Mouse (Mus musculus) midbrain, embryonic 12.5 days (tissue): ENCODE measurements around the gene Pofut2. TPM values are rescaled to one million over a fixed set of nuclear protein-coding genes. Genes with fewer than 3 reads are reported as not detected.

Source experiments
- ATAC-seq: fragments of 200-750 bp; cut with Nextera tagmentation; 2 replicates; pipeline ENCODE4 v1.8.0; 2017; ENCODE audit warnings: low read depth, moderate TSS enrichment, moderate library complexity; ENCODE audit not compliant: low FRiP score
- H3K27ac ChIP-seq: fragments of 300-500 bp; sonication (generic); replicated peaks from 2 replicates; pipeline ENCODE4 v1.5.1; 2016; ENCODE audit warnings: mild to moderate bottlenecking
- H3K27me3 ChIP-seq: fragments of 300-500 bp; sonication (generic); 2 replicates; pipeline ENCODE4 v1.6.1; 2016; ENCODE audit warnings: mild to moderate bottlenecking
- H3K36me3 ChIP-seq: fragments of 300-500 bp; sonication (generic); 2 replicates; pipeline ENCODE4 v1.6.1; 2016
- H3K4me1 ChIP-seq: fragments of 300-500 bp; sonication (generic); 2 replicates; pipeline ENCODE4 v1.6.1; 2016
- H3K4me2 ChIP-seq: fragments of 300-500 bp; sonication (generic); replicated peaks from 2 replicates; pipeline ENCODE4 v1.6.1; 2016; ENCODE audit warnings: mild to moderate bottlenecking, moderate library complexity
- H3K4me3 ChIP-seq: fragments of 300-500 bp; sonication (generic); 2 replicates; pipeline ENCODE4 v1.5.1; 2016; ENCODE audit warnings: mild to moderate bottlenecking
- H3K9ac ChIP-seq: fragments of 300-500 bp; sonication (generic); replicated peaks from 2 replicates; pipeline ENCODE4 v1.6.1; 2016; ENCODE audit warnings: mild to moderate bottlenecking, moderate library complexity
- H3K9me3 ChIP-seq: fragments of 300-500 bp; sonication (generic); 2 replicates; pipeline ENCODE4 v1.6.1; 2016; ENCODE audit warnings: mild to moderate bottlenecking
- whole genome bisulfite sequencing: fragments of 180-500 bp; shearing (Covaris S2); methylation state at CpG from one replicate; pipeline ENCODE4 v1.1.7; 2016; 5-methylcytosine and 5-hydroxymethylcytosine counted together
- polyA plus RNA-seq: library from polyadenylated mRNA; unstranded; fragments of >200 nt; fragmentation: Nextera tagmentation; extraction: Ambion mirVana; gene quantifications from 2 replicates; pipeline ENCODE4 v1.2.1, GENCODE M21; 2016

Gene Pofut2
- polyA plus RNA-seq, 1 experiment from 2014 or later: 80.7 TPM

DNA sequence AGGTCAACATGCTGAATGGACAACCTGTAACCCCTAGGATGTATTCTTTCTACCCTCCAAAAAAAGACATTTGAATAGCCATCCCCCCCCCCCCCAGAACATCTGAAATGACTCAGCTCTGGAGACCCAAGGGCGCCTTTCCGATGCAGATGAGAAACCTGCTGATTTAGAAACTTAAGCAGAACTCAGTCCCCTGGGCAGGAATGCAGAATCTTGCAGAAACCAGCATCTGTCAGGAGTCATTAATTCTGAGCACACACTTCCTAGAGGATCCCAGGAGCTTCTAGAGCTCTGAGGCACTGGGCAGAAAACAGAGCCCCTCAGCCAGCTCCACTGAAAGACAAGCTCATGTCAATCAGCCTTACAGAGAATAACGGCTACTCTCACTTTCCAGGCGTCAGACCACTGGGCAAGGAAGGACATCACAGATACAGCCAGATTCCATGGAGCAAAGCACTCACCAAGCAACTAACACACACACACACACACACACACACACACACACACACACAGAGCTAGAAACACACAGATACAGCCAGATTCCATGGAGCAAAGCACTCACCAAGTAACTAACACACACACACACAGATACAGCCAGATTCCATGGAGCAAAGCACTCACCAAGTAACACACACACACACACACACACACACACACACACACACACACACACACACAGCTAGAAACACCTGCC lies 46.0 kb downstream of the Pofut2 start:
- peak overlapping the region; percentile 62 for H3K27ac ChIP-seq

DNA sequence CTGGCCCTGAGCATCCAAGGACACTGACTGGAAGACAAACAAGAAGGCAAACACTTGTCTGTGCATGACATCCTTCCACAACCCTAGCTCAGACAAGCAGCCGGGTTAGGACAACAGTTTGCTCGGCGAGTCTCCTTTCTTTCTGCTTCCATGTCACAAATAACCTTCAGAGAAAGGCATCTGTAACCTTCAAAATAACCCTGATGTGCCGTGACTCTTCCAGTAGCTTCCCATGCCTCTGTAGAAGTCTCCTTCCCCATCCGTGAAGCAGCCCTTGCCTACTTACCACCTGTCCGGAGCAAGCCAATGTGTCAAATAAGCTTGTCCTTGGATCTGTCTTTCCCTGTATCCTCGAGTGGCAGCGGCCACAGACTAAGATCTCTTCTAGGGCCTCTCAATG lies 46.7 kb downstream of the Pofut2 start:
- no peak overlapping the region for H3K9ac ChIP-seq
- H3K4me3 ChIP-seq: no peak overlapping the region
- no peak for ATAC-seq
- no peaks in the 10 kb centered on the region for H3K9me3 ChIP-seq
- peaks cover 8% of the 10 kb centered on the region; the same call in 1 of the 2 replicates for H3K4me1 ChIP-seq
- 85% methylated on average over 8 of the region's 8 CpGs for WGBS
- H3K36me3 ChIP-seq: 0 out of 2 replicates have a peak, but pooled peaks cover 4% of the 10 kb centered on the region
- H3K27me3 ChIP-seq: no peaks in the 10 kb centered on the region
- H3K4me2 ChIP-seq: no peak overlapping the region
- peak overlapping the region; percentile 62 for H3K27ac ChIP-seq

More for the DNA sequence above, 46.0 kb downstream of the Pofut2 start:
- Histone ChIP-seq H3K36me3 (0 out of 2 replicates have a peak, but pooled peaks cover 4% of the 10 kb centered on the region), H3K9me3 (no peaks in the 10 kb centered on the region), H3K27me3 (no peaks in the 10 kb centered on the region), H3K9ac (no peak overlapping the region), H3K4me1 (peaks cover 8% of the 10 kb centered on the region; the same call in 1 of the 2 replicates), H3K4me2 (no peak overlapping the region), H3K4me3 (no peak overlapping the region)
- 19% methylated on average over 4 of the region's 4 CpGs for WGBS
- no peak for ATAC-seq

DNA sequence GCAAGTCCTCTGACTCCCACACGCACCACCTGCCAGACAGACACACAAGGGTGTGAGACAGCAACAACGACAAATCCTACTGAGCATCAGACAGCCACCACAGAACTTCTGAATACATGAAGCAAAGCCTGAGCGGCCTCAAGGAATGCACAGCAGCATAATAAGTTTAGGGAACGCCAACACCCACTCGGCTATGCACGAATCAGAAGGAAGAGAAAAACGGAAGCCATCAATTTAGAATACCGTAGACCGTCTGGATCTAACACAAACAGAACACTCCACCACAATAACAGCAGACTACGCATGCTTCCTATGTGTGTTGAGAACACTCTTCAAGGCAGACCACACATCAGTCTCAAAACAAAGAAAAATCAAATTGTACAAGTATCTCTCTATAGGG lies 50.0 kb downstream of the Pofut2 start:
- Histone ChIP-seq H3K4me3 (no peak overlapping the region), H3K27me3 (no peaks in the 10 kb centered on the region), H3K27ac (no peak overlapping the region), H3K4me2 (no peak overlapping the region), H3K4me1 (peaks cover 8% of the 10 kb centered on the region; the same call in 1 of the 2 replicates), H3K36me3 (no peaks in the 10 kb centered on the region), H3K9me3 (no peaks in the 10 kb centered on the region), H3K9ac (no peak overlapping the region)
- no peak for ATAC-seq
- WGBS: 76% methylated on average over 10 of the region's 10 CpGs

DNA sequence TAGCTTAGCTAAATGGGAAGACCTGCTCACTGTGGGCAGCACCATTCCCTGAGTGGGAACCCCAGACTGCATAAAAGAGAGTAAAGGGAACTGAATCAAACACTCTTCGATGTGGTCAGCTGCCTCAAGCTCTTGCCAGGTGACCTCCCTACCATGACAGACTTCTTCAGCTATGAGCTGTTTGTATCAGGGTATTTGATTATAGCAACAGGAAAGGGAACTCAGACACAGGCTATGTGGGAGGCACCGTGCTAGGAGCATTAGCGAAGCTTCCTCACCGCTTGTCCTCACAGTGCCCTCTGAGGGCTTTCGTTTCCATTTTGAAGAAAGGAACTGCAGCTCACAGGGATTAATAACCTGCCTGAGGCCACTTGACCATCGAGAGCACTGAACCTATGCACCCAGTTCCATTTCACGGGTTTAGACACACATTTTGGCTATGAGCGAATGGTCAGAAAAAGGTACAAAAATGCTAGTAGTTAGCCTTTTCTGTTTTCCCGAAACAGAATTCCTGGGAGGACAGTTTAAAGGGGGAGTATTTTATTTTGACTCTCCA lies 55.8 kb downstream of the Pofut2 start:
- H3K36me3 ChIP-seq: peaks cover 3% of the 10 kb centered on the region; the same call in 1 of the 2 replicates
- WGBS: 87% methylated on average over 9 of the region's 9 CpGs
- no peak overlapping the region for H3K27ac ChIP-seq
- no peaks in the 10 kb centered on the region for H3K9me3 ChIP-seq
- no peaks in the 10 kb centered on the region for H3K27me3 ChIP-seq
- no peak overlapping the region for H3K4me2 ChIP-seq
- no peak overlapping the region for H3K4me3 ChIP-seq
- no peak for ATAC-seq
- no peaks in the 10 kb centered on the region for H3K4me1 ChIP-seq
- H3K9ac ChIP-seq: no peak overlapping the region

DNA sequence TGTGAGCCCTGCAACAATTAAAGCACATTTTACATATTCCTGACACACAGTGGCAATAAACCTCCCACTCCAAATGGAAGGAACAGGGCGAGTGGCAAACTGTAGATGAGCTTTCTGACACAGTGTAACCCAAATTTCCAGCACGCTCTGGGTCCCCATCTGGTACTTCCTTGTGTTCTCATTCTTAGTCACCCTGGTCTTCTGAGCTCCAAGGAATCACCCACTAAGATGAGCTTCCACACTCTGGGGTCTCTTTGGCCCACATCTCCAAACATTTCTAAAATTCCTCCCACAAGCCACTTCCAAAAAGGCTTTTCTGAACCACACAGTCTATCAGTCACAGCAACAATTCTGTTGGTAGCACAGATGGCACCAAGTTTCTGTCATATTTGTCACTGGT lies 56.7 kb downstream of the Pofut2 start:
- Histone ChIP-seq H3K4me2 (no peak overlapping the region), H3K4me3 (no peak overlapping the region), H3K9me3 (no peaks in the 10 kb centered on the region), H3K27me3 (no peaks in the 10 kb centered on the region), H3K9ac (no peak overlapping the region), H3K4me1 (no peaks in the 10 kb centered on the region), H3K36me3 (peaks cover 3% of the 10 kb centered on the region; the same call in 1 of the 2 replicates), H3K27ac (no peak overlapping the region)
- ATAC-seq: no peak
- 85% methylated on average over 2 of the region's 2 CpGs for WGBS

Other genes with a start within 250 kb of the Pofut2 start
- 32.7 and 33.6 TPM in 2 replicates for gene Slc19a1, start 227.0 kb upstream of the Pofut2 start, polyA plus RNA-seq
- gene Col18a1, start 92.7 kb upstream of the Pofut2 start, polyA plus RNA-seq: 89.2 and 90.0 TPM in 2 replicates
- gene Adarb1, start 159.1 kb downstream of the Pofut2 start, polyA plus RNA-seq: 9.3 and 10.6 TPM in 2 replicates